Mouse (Mus musculus): Measurements from ENCODE around the gene Cd34. TPM values are rescaled to one million over a fixed set of nuclear protein-coding genes. Genes with fewer than 3 reads are reported as not detected.

Cd34 gene
- total RNA-seq, 2 experiments from 2014 or later = 6.7 TPM; not detected in 1

GRCm38 (mm10) chr1:194957021-194957420 lies 18.4 kb downstream of the Cd34 start:
- ATAC-seq (replicated peaks; ENCODE audit: low FRiP score, low TSS enrichment, poor library complexity, severe bottlenecking) = peak; percentile 59

DNA sequence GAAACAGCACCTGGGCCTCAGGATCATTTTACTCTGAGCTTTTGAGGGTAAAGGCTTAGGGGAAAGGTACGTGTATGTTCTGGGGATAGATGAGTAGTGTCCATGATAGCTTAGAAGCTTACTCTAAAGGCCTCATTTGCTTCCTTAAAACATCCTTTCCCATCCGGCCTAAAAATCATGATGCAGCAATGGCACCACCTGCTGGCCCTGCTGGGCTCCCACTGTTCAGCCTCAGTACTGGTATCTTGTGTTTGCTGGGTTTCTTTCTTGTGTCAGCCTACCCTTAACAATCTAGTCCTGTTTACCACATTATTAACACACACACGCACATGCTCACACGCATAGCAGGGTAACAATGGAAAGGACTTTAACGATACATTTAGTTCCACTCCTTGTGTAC lies 23.6 kb downstream of the Cd34 start:
- ATAC-seq (replicated peaks; ENCODE audit: low FRiP score, low TSS enrichment, poor library complexity, severe bottlenecking) = peak; percentile 94

DNA sequence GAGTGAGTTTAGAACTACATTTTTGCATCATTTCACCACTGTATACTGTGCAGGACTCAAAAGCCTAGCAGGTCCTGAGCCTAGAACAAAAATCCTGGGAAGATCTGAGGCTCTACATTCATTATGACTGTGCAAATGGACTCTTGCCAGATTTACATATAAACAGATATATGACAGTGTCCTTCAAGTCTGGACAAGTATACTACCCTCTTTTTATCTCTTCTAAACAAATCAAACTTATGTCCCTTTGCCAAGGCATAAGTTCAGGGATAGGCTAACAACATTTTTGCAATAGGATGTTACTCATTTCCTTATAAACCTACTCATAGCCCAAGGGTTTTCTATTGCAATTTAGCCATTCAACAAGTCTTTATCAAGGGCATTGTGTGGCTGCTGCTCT lies 24.1 kb downstream of the Cd34 start:
- ATAC-seq (replicated peaks; ENCODE audit: low FRiP score, low TSS enrichment, poor library complexity, severe bottlenecking) = no peak

DNA sequence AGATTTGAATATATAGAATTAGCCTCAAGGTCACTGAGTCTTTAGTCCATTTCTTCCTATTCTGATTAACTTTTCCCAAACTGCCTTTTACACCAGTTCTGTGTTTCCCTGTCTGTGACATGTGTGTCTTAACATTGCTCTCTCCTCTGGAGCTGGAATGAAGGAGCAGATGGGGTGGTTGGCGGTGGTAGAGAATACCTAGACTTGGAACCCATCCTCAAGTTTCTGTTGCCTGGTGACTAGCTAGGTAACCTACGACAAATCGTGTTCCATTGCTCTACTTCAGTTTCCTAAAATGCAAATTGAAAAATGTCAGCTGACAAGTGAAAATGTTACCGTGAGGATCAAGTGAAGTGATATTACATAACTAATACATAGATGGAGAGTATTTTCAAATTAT lies 33.4 kb downstream of the Cd34 start:
- ATAC-seq (replicated peaks; ENCODE audit: low FRiP score, low TSS enrichment, poor library complexity, severe bottlenecking) = no peak

GRCm38 (mm10) chr1:194976164-194976516 lies 37.5 kb downstream of the Cd34 start:
- ATAC-seq (replicated peaks; ENCODE audit: low FRiP score, low TSS enrichment, poor library complexity, severe bottlenecking) = peak; percentile 88

DNA sequence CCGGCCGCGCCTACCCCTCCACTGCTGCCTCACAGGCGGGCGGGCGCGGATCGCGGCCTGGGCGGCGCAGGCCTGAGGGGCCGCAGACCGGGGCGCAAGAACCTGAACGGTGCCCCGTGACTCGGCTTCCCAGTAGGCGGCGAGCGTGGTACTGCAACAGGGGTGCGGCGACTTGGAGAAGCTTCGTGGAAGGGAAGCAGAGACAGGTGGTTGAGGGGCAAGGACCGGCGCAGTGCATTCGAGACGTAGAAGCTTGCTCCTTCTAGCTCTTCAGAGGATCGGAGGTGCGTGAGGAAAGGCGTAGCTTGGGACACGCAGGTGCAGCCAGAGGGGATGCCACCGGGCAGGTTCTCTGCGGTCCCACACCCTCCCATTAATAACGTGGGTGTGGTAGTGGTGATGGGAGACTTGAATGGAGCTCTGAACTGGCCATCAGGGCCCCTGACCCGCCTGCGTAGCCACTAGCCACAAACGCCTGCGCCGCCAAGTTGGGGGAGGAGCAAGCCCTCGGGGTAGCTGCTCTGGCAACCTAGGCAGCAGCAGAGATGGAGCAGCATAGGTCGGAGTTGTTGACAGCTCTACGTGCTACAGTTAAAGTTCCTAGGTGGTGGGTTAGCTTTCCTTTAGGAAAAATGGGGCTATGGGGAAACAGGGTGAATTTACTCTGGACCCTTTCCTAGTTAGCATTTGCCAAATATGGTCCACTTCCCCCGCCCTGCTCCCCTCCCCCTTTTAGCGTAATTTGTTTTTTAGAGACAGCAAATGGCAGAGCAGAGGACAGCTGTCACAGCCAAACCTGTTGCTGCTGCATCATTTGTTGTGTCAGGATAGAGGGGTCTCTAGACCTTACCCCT lies 38.1 kb downstream of the Cd34 start:
- peak; percentile 67 for ATAC-seq (replicated peaks; ENCODE audit: low FRiP score, low TSS enrichment, poor library complexity, severe bottlenecking)

GRCm38 (mm10) chr1:194977371-194977761 lies 38.7 kb downstream of the Cd34 start:
- no peak for ATAC-seq (replicated peaks; ENCODE audit: low FRiP score, low TSS enrichment, poor library complexity, severe bottlenecking)

- no peak for ATAC-seq (replicated peaks; ENCODE audit: low FRiP score, low TSS enrichment, poor library complexity, severe bottlenecking)
Measured at GRCm38 (mm10) chr1:194977946-194978720, 39.5 kb downstream of the Cd34 start.

GRCm38 (mm10) chr1:194980826-194981435 lies 42.3 kb downstream of the Cd34 start:
- ATAC-seq (replicated peaks; ENCODE audit: low FRiP score, low TSS enrichment, poor library complexity, severe bottlenecking) = peak; percentile 6; the same call in 1 of the 2 replicates

DNA sequence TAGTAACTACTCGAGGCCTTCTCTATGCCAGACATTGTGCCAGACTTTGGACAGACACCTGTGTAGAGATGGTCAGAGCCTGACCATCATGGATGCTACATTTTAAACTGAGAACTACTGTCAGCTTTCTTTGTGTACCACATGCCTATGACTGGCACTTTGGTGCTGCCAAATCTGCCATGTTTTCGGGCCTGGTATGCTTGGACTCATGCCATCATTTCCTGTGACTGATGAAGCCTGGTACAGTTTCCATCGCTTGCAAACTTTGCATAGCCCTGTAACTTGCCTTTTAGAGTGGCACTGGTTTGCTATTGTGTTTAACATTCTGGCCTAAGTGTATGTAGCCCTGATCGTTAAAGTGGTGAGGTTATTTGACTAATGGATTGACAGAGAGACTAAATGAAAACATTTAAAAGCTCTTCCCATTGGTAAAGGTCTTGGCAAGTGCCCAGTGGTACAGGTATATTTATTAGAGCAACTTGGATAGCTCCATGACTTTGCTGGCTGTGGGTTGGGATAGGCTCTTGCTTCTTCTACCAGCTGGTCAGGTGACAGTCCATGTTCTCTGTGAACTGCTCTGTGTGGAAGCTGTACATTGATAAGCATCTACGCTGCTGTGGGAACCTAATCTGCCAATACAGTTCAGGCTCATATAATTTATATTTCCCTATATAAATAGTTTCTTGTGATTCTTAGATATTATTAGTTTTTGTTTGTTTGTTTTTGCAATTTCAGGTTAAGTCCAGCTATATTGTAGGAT lies 44.5 kb downstream of the Cd34 start:
- ATAC-seq (replicated peaks; ENCODE audit: low FRiP score, low TSS enrichment, poor library complexity, severe bottlenecking) = no peak

DNA sequence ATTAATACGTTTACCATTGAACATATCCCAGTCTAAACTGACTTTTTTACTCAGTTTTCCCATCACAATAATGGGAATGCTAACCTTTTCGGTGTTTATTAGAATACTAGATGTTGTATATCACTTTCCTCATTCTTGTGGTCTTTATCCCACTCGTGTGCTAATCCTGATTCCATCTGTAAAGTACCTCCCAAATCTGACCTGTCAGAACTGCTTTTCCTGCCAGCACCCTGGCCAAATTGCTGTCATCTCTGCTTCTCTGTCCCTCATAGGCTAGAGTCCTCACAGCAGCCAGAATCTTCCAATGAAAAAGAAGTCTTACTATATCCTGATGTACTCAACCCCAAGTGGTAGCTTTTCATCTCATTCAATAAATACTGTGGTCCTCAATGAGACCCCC lies 46.3 kb downstream of the Cd34 start:
- no peak for ATAC-seq (replicated peaks; ENCODE audit: low FRiP score, low TSS enrichment, poor library complexity, severe bottlenecking)

DNA sequence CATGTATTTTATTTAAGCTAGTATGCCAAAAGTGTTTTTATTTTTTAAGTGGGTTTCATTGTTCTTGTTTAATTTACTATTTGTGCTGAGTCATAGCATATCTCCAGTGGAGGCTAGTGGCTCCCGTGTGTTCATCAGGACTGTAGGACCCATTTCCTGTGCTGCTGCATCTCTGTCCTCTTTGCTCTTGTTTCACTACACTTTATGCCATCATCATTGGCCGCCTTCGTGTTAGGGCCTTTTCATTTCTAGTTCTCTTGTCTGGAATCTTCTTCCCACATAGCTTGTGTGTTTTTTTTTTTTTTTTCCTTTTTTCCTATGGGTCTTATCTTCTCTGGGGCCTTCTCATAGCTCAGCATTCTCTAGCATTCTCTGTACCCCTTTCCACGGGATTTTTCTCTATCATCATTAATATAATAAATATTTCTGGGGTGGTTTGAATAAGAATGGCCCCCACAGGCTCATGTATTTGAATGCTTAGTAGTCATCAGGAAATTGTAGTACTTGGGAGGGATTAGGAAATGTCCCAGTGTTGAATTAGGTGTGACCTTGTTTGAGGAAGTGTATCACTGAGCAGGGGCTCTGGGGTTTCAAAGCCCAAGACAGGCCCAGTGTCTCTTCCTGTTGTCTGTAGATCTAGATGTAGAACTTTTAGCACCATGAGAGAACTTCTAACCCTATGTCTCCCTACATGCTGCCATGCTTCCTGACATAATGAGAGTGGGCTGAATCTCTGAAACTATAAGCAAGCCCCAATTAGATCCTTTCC lies 47.0 kb downstream of the Cd34 start:
- 0 out of 2 replicates have a peak, but pooled peaks have one; percentile 45 for ATAC-seq (replicated peaks; ENCODE audit: low FRiP score, low TSS enrichment, poor library complexity, severe bottlenecking)

GRCm38 (mm10) chr1:194989024-194989423 lies 50.4 kb downstream of the Cd34 start:
- ATAC-seq (replicated peaks; ENCODE audit: low FRiP score, low TSS enrichment, poor library complexity, severe bottlenecking) = no peak

DNA sequence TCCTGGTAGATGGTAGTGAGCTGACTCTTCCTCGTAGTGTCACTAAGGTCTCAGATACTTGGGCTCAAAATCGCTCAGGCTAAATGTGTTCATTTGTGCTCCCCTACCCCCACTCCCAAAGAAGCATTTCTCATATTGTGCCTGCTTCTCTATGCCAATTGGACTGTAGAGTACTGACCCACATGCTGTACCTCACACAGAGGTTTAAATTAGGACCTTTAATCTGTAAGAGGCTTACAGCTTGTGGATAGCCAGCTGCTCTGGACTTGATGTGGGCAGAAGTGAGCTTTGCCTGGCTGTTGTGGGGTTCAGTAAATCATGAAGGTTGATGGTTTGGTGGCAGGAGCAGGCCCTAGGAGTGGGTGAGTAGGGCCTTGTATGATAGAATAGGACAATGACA lies 52.4 kb downstream of the Cd34 start:
- ATAC-seq (replicated peaks; ENCODE audit: low FRiP score, low TSS enrichment, poor library complexity, severe bottlenecking) = no peak

DNA sequence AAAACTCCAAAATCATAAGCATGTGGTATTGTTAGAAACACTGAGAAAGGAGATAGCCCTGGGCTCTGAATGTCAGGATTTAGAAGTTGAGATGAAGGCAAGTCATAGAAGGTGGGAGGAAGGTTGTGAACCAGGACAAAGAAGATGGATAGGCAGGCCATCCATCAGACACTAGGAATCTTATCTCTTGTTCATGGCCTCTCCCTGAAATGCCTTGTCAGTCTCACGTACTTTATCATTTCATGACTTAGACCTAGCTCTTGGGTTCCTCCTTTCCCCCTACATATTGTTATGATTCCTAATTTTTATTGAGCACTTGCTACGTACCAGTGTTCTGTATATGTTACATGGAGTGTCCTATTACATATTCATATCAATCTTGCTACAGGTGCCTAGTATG lies 53.0 kb downstream of the Cd34 start:
- no peak for ATAC-seq (replicated peaks; ENCODE audit: low FRiP score, low TSS enrichment, poor library complexity, severe bottlenecking)

DNA sequence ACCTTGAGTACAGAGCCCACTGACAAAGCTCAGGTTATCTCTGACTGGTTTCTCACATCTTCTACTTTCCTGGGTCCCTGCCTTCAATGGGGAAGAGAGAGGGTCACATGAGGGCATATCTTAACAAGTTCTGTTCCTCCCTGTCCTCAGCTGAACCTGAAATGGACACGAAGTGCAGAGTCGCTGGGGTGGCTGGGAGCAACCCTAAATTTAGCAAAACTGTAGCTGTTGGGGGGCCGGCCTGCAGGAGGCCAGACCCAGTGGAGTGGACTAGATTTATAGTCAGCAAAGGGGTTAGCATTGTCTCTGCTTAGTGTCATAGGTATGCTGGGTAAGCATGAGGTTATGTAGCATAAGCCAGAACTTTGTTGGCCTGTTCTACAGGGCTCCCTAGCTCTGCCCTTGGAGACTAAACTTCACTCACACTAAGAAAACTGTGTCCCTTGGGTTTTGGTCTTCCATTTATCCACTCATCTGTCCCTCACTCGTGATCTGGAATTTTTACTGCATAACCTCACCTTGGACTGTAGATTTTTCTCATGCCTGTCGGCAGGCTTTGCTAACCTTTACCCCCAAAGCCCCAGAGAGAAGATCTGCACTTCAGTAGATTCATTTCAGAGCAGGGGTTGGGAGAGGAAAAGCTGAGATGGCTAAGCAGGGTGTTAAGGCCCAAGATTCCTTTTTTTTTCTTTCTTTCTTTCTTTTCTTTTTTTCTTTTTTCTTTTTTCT lies 54.1 kb downstream of the Cd34 start:
- 0 out of 2 replicates have a peak, but pooled peaks have one; percentile 10 for ATAC-seq (replicated peaks; ENCODE audit: low FRiP score, low TSS enrichment, poor library complexity, severe bottlenecking)

- ATAC-seq (replicated peaks; ENCODE audit: low FRiP score, low TSS enrichment, poor library complexity, severe bottlenecking) = peak; percentile 35
Measured at GRCm38 (mm10) chr1:194993409-194993988, 54.9 kb downstream of the Cd34 start.

DNA sequence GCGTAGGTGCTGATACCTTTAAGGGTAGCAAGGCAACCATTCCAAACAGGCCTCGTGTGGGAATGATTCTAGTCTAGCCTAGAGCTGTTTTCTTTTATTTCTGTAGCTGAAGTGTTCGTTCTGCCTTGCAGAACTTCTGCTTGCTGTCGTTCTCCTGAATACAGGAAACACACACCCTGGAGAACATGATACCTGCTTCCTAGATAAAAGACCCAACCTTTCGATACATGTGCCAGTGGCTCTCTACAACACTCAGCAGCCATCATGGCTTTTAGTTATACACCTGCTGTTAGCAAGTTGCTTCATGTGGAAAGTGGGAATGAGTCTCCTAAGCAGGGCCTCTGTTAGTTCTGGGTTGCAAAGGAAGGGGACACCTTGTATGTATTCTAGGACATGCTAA lies 55.6 kb downstream of the Cd34 start:
- ATAC-seq (replicated peaks; ENCODE audit: low FRiP score, low TSS enrichment, poor library complexity, severe bottlenecking) = no peak
